Mouse (Mus musculus) mesoderm, embryonic 11.5 days (tissue): ENCODE data around the gene Gh.

ENCODE experiments used
- DNase-seq: peaks from one replicate; pipeline ENCODE4 v3.0.0-alpha.2; 2012; ENCODE audit warnings: low read depth, low spot score

Gh gene

DNA sequence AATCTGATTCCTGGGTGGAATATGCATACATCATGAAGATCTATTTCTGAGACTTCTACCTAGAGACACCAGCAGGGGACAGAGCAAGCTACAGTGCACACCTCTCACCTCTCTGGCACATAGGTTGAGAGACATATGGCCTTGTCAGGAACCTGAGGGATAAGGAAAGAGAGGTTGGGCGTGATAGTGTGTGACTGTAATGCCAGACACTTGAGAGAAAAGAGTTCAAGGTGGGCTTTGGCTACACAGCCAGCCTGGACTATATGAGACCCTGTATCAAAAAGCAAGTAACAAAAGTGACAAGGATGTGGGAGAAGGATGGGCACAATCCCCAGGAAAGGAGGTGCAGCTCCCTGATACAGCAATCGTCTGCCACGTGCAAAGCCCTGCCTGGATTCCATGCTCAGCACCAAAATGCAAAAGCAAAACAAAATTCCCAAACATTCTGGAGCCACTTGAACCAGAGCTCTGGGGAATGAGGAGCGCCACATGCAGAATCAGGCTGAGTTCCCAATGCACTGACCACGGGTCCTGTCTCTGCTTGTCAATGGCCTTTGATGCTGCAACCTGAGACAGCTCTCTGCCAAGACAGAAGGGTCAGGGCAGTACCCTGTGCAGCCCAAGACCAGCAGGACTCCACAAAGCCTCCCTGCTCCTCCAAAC is 30.4 kb downstream of the Gh start:
- peak; percentile 13 for DNase-seq

DNA sequence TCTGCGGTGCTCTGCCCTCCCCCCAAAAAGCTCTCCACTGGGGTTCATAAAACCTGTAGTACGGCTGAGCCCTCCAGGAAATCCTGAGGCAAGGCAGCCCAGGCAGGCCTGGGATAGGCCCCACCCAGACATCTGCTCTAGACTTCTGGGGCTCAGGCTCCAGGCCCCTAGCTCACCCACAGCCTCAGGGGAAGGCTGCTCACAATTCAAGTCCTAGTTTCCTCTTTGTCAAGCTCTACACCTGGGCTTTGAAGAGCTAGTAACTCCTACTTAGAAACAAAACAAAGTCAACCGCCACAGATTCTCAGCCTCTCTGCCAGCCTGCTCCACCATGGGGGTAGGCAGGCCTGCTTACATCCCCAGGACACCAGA is 32.6 kb downstream of the Gh start:
- DNase-seq = peak; percentile 65

- DNase-seq = peak; percentile 47
These were observed 33.2 kb downstream of the Gh start for GRCm38 (mm10) chr11:106268326-106269059.

DNA sequence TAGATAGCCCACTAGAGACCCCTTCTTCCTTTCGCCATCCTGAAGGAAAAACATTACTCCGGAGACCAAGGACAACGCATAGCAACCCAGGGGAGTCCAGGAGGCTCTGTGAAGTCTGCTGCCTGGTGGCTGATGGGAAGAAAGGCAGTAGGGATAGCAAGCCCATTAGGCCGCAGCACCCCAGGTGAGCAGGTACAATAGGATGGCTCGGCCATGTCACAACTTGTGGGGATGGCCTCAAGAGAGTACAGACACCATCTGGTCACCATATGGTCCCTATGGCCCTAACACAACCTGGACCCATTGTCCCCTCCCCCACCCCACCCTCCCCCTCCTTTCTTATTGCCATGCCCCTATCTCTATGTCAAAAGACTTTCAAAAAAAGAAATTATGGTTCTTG is 33.8 kb downstream of the Gh start:
- DNase-seq = peak; percentile 41

- DNase-seq = no peak
These were observed 34.3 kb downstream of the Gh start for GRCm38 (mm10) chr11:106267311-106267852.

- DNase-seq = no peak
These were observed 35.2 kb downstream of the Gh start for GRCm38 (mm10) chr11:106266431-106266830.

- DNase-seq = no peak
These were observed 36.1 kb downstream of the Gh start for GRCm38 (mm10) chr11:106265570-106265969.

GRCm38 (mm10) chr11:106264988-106265387 is 36.7 kb downstream of the Gh start:
- no peak for DNase-seq

DNA sequence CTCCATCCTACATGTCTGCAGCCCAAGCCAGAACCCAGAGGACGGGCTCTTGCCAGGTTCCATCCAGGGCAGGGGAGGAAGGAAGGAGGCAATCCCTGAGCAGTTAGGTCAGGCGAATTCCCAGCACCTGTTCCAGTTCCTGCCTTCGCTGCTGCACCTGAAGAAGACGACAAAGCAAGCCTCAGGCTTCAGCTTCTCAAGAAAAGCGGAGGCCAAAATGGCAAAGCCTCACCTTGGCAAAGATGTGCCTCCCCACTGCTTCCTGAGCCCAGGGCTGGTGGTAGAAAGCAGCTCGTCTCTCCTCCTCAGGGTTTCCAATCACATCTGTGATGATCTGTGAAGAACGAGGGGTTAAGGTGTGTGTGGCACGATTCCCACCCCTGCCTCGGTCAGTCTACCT is 37.7 kb downstream of the Gh start:
- DNase-seq = no peak

DNA sequence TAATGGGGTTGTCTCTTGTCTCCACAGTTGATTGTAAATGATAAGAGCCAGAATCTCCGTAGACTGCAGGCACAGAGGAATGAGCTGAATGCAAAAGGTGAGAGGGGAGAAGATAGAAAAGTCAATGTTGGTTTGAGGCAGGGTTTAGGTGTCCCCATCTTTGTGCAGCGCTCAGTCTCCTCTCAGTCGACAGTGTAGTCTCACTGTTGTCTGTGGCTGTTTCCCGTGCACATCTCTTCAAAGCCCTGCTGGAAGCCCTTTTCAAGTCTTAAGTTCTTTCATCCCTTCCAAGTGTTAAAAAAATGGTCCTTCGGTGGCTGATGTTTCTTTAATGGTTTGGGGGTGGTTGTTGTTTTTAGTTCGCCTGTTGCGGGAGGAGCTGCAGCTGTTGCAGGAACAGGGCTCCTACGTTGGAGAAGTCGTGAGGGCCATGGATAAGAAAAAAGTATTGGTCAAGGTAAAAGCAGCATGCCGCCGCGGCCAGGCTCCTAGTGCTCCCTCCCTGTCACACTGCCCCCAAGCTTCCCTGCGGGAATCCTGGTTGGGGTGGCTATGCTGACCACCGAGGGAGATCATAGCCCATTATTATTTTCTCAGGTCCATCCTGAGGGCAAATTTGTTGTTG is 40.7 kb downstream of the Gh start:
- no peak for DNase-seq

DNA sequence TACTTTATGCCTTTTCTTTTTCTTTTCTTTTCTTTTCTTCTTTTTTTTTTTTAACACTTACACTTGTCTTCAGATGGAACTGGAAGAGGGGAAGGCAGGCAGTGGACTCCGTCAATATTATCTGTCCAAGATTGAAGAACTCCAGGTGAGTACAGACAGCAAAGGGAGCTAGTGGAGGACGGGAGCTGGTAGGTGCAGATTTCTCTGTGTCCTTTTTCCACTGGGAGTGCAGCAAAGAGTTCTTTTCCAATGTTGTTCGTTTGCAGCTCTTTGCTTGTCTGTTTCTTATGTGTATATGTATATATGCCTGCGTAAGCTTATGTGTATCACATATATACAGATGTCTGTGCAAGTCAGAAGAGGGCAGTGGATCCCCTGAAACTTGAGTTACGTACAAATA is 44.9 kb downstream of the Gh start:
- DNase-seq = no peak

DNA sequence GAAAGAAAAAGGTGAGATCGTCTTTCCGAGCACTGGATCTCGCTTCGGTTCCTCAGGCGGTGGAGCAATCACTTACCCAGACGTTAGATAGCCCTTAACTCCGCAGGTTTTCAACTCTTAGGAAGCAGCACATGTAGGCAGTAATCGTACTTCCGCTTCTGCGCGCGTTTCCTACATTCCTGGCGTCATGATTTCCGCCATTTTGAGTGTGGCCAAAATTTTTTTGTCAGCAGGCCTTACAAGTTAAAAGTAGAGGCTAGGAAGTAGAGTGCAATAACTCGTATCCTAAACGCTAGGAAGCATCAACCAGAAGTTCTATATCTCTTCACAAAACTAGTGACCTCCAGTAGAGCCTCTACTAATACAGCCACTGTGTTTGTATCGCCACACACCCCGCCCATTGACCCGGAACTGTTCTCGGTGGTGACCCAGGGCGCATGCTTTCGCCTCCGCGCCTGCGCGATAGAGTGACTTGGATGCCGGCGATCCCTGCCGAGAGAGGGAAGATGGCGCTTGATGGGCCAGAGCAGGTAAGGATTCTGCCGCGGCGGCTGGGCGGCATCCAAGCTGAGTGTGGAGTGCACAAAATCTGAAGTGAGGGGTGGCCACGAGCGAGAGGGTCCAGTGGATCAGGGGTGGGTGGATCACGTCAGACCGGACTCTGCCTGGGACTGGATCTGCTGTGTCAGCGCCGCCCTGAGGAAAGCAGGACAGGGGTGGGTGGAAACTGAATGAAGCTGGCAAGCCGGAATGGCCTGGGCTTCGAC is 45.8 kb downstream of the Gh start, which contains the start of the genes Ftsj3 and Psmc5:
Ftsj3 (minus strand) TSS at position 395 of the 767 bp plus-strand sequence.
Psmc5 (plus strand) TSS at position 470 of the 767 bp plus-strand sequence.
- peak; percentile 95 for DNase-seq

DNA sequence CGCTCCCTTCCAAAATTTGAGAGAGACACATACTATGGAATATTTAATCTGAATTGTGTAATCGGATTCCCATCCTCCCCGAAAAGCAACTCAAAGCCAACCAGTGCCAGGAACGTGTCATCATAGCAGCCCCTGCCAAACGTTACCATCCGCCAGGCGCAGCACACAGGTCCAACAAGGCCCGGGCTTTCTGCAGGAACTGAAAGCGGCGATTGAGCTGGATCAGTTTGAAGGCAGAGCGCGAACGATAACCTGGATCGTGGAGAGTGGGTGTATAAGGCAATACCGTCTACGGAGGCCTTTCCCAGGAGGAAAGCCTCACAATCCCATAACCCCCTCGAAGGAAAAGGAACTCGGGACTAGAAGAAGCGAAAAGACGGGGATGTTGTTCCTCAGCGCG is 46.5 kb downstream of the Gh start:
- DNase-seq = peak; percentile 16

- DNase-seq = no peak
These were observed 46.9 kb downstream of the Gh start for GRCm38 (mm10) chr11:106254767-106255166.
